Mouse (Mus musculus) erythroblast, adult 5-6 weeks (primary cell): ENCODE results near the gene Ubl4b. TPM values are rescaled to one million over a fixed set of nuclear protein-coding genes. Genes with fewer than 3 reads are reported as not detected.

Experiments used
- ATAC-seq: replicated peaks from 2 replicates; pipeline ENCODE4 v1.8.0; 2016; ENCODE audit warnings: moderate number of reproducible peaks, mild to moderate bottlenecking, moderate TSS enrichment, inconsistent platforms; ENCODE audit not compliant: poor library complexity, low FRiP score, severe bottlenecking
- total RNA-seq, 2 experiments: library from RNA; stranded (forward) in 1 of 2; stranded (reverse) in 1 of 2; fragments of 150-400 nt in 1 of 2; fragments of 200-764, 138-1000 nt in 1 of 2; gene quantifications; 2 replicates each; pipeline versions ENCODE4 v1.2.3 to v1.2.4; 2015 to 2017; ENCODE audit warnings: low replicate concordance in 2 of 2

The Ubl4b gene
- total RNA-seq (2015; ENCODE audit: low replicate concordance) (not detected in 2 replicates), total RNA-seq (2017; ENCODE audit: low replicate concordance) (not detected in 2 replicates)

DNA sequence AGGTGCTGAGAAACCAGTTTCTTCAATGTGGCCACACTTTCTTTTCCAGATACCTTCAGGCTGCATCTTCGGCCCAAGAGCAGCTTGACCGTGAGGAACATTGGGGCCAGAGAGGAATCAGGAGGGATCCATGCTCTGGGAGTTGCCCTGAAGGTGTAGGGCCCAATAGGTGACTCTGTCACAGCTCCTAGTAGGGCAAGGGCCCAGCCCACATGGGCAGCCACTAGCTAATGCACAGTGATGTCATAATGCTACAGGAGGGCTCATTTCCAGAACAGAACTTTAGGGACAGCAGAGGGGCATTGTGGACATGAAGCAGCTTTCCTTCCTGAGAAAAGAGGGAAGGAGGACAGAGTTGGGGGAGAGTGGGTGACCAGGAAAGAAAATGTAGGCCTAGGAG, at the start of gene Ubl4b:
Gene Ubl4b (minus strand): TSS at position 232 of the 400 bp plus-strand sequence.
- ATAC-seq = no peak

DNA sequence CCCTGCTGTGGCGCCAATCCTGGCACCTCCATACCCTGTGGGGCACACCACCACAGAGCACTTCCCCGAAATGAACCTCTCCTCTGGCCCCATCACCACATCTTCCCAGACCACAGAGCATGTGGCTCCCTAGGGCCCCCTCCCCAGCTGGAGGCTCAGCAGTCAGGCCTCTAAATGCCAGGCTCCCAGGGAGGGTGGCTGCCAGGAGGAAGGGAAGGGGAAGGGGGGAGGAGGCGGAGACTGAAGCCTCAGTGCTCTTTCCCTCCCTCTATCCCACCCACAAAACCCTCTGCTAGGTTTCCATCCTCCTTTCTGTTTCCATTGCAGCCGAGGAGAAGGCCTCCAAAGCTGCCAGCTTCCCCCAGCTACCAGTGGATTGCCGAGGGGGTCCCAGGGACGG, 45.3 kb upstream of the Ubl4b start:
- ATAC-seq = no peak

DNA sequence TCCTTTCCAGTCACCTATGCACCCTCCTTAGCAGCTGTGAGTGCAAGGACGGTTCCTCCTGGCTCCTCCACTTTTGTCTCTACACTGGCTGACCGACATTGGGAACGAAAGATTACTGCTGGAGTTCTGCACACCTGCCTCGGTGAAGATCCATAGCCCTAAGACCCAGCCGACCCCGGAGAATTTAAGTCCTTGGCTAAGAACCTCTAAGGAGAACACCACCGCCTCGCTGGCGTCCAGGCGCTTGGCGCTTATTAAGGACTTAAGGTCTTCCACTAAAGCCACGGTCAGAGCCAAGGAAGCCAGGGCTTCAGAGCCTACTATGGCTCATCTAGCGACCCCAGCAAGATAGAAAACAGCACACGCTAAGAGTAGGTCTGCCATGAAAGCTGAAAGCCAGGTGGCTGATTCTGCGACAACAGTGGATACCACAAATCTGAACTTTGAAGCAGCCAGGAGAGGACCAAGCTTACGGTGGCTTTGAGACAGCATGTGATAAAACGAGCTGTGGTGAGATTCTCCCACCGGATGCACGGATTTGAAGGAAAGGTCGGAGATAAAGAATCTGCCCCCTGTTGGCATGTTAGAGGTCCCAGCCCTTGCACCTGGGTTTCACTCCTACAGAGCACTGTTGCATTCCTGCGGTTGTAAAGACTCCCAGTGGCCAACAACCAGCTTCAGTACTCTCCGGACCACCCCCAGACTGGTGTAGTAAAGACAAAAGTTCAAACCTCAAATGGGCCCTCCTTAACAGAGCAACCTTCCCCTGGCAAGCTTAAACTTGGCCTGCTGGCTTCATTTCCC, 42.9 kb upstream of the Ubl4b start:
- ATAC-seq = no peak

DNA sequence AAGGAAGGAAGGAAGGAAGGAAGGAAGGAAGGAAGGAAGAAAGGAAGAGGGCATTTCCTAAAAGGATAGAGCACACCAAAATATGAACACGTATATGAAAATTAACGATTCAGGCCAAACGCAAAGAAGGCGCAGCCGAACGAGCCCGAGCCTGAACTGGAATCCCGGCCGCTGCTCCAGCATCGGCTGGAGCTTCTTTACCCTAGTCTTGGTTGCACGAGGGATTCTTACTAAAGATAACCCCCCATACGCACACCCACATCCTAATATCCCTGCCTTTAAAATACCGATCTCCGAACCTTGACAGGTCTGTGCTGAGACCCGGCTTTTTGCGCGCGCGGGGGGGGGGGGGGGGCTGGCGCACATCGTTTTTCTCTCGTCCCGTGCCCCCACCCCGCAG, 42.3 kb upstream of the Ubl4b start:
- ATAC-seq = no peak

GRCm38 (mm10) chr3:107596559-107596958, 41.7 kb upstream of the Ubl4b start:
- no peak for ATAC-seq

DNA sequence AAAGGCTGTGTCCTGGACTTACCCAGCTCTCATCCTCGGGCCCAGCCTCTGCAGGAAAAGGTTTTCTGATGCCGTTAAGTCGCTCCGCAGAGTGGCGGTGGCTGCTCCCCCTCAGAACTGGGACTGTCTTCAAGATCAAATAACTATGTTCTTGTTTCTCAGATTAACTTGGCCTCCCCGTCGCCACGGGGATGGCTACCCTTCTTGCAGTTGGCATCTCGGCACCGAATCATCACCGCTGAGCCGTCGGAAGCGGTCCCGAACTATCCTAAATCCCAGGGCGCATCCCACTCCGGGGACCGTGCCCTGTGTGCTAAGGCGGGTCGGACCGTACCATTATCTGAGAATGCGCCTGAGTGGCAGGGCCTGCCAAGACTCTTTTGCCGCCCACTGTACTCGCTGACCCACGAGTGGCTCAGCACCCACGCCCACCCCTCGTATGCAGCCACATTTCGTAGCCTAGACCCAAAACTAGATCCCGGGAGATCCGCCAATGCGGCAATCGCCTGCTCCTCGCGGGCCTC, 41.1 kb upstream of the Ubl4b start:
- ATAC-seq = 0 out of 2 replicates have a peak, but pooled peaks have one; percentile 23

- ATAC-seq = no peak
Measured at GRCm38 (mm10) chr3:107595264-107595937, 40.5 kb upstream of the Ubl4b start.

DNA sequence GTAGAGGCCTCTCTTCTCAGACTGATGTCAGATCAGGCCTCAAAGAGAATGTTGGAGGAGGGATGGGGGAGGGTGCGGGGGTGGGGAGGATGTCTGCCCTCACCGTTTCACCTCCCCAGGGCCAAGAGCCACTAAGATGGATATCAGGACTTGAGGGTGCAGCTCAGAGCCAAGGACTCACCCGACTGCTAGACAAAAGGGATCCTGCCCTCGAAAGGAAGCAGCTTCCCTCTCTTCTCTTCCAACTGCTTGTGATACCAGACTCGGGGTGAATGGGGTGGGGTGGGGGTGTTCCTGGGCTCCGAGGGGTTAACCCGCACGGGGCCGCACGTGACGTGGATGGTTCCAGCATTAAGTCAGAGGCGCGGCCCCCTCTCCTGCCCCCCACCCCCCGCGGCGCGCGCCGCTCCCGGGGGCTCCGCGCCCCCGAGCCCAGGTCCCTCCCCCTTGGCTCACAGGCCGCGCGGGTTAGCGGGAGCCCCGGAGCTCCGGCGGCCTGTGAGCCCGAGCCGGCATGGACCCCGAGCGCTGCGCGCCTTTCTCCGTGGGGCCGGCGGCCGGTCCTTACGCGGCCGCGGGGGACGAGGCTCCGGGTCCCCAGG, 39.9 kb upstream of the Ubl4b start, which contains the start of gene Alx3:
Gene Alx3 (plus strand): TSS at position 370 of the 602 bp plus-strand sequence.
- no peak for ATAC-seq

DNA sequence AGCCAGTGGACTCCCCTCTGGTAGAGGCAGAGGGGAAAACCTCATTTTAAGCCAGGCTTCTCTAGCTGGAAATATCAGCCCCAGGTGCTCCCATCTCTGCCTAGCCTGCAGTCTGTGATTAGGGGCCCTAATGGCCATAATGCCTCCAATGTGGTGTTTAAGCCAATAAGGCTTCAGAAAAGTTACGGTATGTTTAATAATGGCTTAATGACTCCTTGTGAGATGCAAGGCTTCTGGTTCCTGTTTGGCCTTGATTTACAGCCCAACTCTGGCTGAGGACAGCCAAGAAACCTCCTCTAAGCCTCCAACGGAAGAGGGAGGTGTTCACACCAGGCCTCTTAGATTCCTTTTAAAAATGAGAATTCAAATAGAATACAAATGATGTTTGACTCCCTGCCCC, 38.8 kb upstream of the Ubl4b start:
- ATAC-seq = no peak

- no peak for ATAC-seq
Measured at GRCm38 (mm10) chr3:107591612-107592011, 36.7 kb upstream of the Ubl4b start.

- no peak for ATAC-seq
Measured at GRCm38 (mm10) chr3:107586504-107586903, 31.6 kb upstream of the Ubl4b start.

- ATAC-seq = no peak
Measured at GRCm38 (mm10) chr3:107583893-107584292, 29.0 kb upstream of the Ubl4b start.

DNA sequence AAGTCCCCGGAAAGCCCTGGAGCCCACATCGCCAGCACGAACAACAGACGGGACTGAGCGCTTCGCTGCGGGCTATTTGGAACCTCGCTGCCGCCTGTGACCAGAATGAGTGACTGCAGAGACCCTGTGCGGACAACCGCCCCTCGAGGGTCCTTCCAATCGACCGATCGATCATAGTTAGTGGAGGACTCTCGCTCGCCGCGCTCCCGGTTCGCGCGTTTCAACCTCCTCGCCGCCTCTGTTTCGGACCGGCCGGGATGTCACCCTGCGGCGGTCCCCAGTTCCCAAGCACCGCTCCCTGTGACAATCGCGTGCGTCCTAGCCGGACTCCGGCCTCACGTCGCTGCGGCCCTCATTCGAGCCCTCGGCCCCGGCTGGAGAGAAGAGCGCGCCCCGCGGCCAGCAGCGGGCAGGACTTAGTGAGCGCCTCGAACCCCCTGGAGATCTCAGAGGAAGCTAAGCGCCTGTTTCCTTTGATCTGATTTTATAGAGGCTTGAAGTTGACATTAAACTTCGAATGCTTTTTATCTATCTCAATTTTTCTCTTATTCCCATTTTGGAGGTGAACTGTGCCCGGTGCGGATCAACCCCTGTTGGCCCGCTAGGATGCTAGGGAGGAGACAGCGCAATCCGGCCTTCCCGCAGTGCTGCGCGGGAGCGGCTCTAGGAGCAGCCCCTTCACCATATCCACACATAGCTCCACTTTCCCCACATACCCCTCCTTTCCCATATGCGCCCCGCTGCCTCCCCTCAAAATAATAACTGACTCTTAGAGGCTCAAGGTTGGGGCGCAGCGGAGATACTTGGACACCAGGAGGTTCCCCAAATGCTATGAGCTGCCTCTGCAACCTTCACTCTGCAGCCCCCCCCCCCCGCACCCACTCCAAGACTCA, 28.2 kb upstream of the Ubl4b start:
- ATAC-seq = no peak

DNA sequence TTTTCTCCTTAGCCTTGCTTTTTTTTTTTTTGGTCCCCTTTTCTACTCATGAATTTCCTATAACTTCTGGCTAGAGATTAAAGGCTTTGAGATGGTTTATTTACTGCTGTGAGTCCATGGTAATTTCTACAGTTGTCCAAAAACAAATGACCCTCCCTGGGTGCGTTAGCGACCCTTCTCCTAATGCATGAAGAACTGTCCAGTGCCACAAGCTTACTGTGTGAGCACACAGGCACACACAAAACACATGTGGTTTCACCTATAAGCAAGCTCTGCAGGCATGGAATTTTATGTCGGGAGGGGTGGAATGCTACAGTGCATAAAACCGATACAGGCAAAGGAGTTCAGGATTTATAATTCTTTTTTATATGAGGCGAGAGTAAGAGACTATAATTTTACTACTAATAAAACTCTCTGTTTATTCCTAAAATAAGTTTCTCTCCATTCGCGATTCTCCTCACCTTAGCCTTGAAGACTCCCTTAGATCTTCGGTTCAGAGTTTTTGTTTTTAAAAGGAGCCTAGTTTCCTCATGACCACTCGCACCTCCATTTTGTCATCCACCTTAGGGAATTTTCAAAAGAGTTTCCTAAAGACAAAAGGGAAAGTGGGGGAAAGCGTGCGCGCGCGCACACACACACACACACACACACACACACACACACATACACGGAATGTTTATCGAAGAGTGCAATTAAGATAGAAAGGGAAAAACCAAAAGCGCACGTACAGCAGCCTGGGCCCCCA, 27.4 kb upstream of the Ubl4b start:
- ATAC-seq = no peak

GRCm38 (mm10) chr3:107581103-107582010, 26.5 kb upstream of the Ubl4b start:
- no peak for ATAC-seq

- peak; percentile 69 for ATAC-seq
Measured at GRCm38 (mm10) chr3:107579466-107579865, 24.6 kb upstream of the Ubl4b start.

GRCm38 (mm10) chr3:107577810-107578390, 23.0 kb upstream of the Ubl4b start:
- no peak for ATAC-seq
